ENCODE assay signal across 9 mouse cellular contexts in genomic region chr17:5377930-5378310, GRCm38 (mm10). TPM values are rescaled to one million over a fixed set of nuclear protein-coding genes. Genes with fewer than 3 reads are reported as not detected.
A peak's percentile ranks its signal among the peaks of the same experiment; 100 is the strongest.
DNase-seq lines count a peak whose midpoint lies in the region; ATAC-seq lines count a peak whose summit lies in the region.
"Had no signal": no experiment of that assay in that cellular context is flagged by ENCODE, and none has a peak within 500 bp of the region (broad histone marks: within the 10 kb centered on the region; RNA-seq: fewer than 3 reads in every experiment).

No protein-coding gene starts in this region.

- DNase-seq in lung, adult 18-20 months: peak; percentile 30 to 32
- no peak for DNase-seq in lung, postnatal 25 days (ENCODE audit: low spot score)
- peak; percentile 49 for DNase-seq in adrenal gland, postnatal 14 days
- no peak for DNase-seq in ovary, postnatal 10 days (ENCODE audit: low spot score)
- no peak for DNase-seq in frontal cortex, postnatal 25 days (ENCODE audit: low spot score in 2 of 2)
- DNase-seq in cerebellum, adult 11-12 months: no peak

- ATAC-seq in hematopoietic stem cell, adult 5-6 weeks (replicated peaks in 1 of 2; ENCODE audit: insufficient read depth in 1 of 2, low FRiP score in 2 of 2, low TSS enrichment in 1 of 2, low read depth in 1 of 2, poor library complexity in 2 of 2, severe bottlenecking in 2 of 2): peak; percentile 51 to 69; a peak in 2 of 4 replicates
- no peak for ATAC-seq in neural tube, embryonic 13.5 days (ENCODE audit: low read depth)

- WGBS in neural tube, embryonic 13.5 days: 31% methylated on average over 7 of the region's 7 CpGs

- H3K9ac ChIP-seq in neural tube, embryonic 13.5 days: no peak overlapping the region
- H3K9ac ChIP-seq: lung, embryonic 15.5 days had no signal

- H3K4me2 ChIP-seq in neural tube, embryonic 13.5 days: peak overlapping the region; percentile 18; the same call in 1 of the 2 replicates
- H3K4me2 ChIP-seq: lung, embryonic 15.5 days had no signal

- H3K27me3 ChIP-seq in neural tube, embryonic 13.5 days: no peaks in the 10 kb centered on the region
- H3K27me3 ChIP-seq: lung, embryonic 15.5 days had no signal

- H3K9me3 ChIP-seq in neural tube, embryonic 13.5 days: no peaks in the 10 kb centered on the region
- H3K9me3 ChIP-seq: lung, embryonic 15.5 days had no signal

- H3K27ac ChIP-seq in neural tube, embryonic 13.5 days (replicated peaks): no peak overlapping the region
- H3K27ac ChIP-seq: lung, embryonic 15.5 days had no signal

- no peaks in the 10 kb centered on the region for H3K36me3 ChIP-seq in neural tube, embryonic 13.5 days
- H3K36me3 ChIP-seq: lung, embryonic 15.5 days had no signal

- H3K4me3 ChIP-seq in neural tube, embryonic 13.5 days: no peak overlapping the region
- H3K4me3 ChIP-seq: lung, embryonic 15.5 days had no signal

- H3K4me1 ChIP-seq in neural tube, embryonic 13.5 days (replicated peaks): peaks cover 19% of the 10 kb centered on the region
- H3K4me1 ChIP-seq: lung, embryonic 15.5 days had no signal

RNA-seq across cellular contexts. Expression of gene Ldhal6b, which starts 40.6 kb away (rescaled TPM):
- total RNA-seq in adrenal gland, postnatal 14 days (2021): 1.1 and 1.5 TPM in 2 replicates
- total RNA-seq in hematopoietic stem cell, adult 5-6 weeks (2017): 1.4 TPM in 1 of 2 replicates, not detected in the other
- 0.13 TPM in 1 of 2 replicates, not detected in the other for polyA plus RNA-seq in neural tube, embryonic 13.5 days (2015; fragmentation: Nextera tagmentation; extraction: Ambion mirVana)
- polyA plus RNA-seq: lung, embryonic 15.5 days had no signal

Comparison
In these comparisons a context has a peak if more than half of its experiments do, and no peak if none do; other contexts are left out.
1. DNase-seq: peak in lung, adult 18-20 months (2 of 2) and adrenal gland, postnatal 14 days (single experiment); none in lung, postnatal 25 days (single experiment), ovary, postnatal 10 days (single experiment), frontal cortex, postnatal 25 days (0 of 2) and cerebellum, adult 11-12 months (single experiment).